Mouse (Mus musculus): Measurements from ENCODE around the gene Foxo4. TPM values are rescaled to one million over a fixed set of nuclear protein-coding genes. Genes with fewer than 3 reads are reported as not detected.

Gene Foxo4
- polyA plus RNA-seq (2016; fragmentation: Nextera tagmentation; extraction: Ambion mirVana), result 3.7 and 4.7 TPM in 2 replicates

- Histone ChIP-seq H3K27ac (peak within 1 kb of the TSS; percentile 89), H3K36me3 (peaks cover 19% of the 10 kb centered on the region), H3K4me3 (peak within 1 kb of the TSS; percentile 66), H3K27me3 (ENCODE audit: low read depth, poor library complexity, severe bottlenecking) (peaks cover 65% of the 10 kb centered on the region), H3K4me1 (peaks cover 6% of the 10 kb centered on the region; the same call in 1 of the 2 replicates), H3K9me3 (replicated peaks) (no peaks in the 10 kb centered on the region)
- WGBS, result 14% methylated on average over 47 of the region's 47 CpGs
- peak; percentile 83 for DNase-seq (ENCODE audit: low spot score)
Observed at GRCm38 (mm10) chrX:101253952-101254729, at the start of gene Foxo4. Foxo4 (plus strand) TSS chrX:101254528.

GRCm38 (mm10) chrX:101221834-101222795, 32.2 kb upstream of the Foxo4 start, which contains the start of gene Snx12:
Snx12 (minus strand) TSS chrX:101222563.
- Histone ChIP-seq H3K9me3 (replicated peaks) (no peaks in the 10 kb centered on the region), H3K36me3 (peaks cover 7% of the 10 kb centered on the region; the same call in 1 of the 2 replicates), H3K27ac (peak within 1 kb of the TSS; percentile 85), H3K27me3 (ENCODE audit: low read depth, poor library complexity, severe bottlenecking) (peaks cover 85% of the 10 kb centered on the region), H3K4me1 (no peaks in the 10 kb centered on the region), H3K4me3 (peak within 1 kb of the TSS; percentile 64)
- DNase-seq (ENCODE audit: low spot score), result peak; percentile 85
- WGBS, result 8% methylated on average over 55 of the region's 55 CpGs

GRCm38 (mm10) chrX:101222796-101223162, 31.5 kb upstream of the Foxo4 start:
- peak overlapping the region; percentile 85 for H3K27ac ChIP-seq
- H3K4me3 ChIP-seq, result peak overlapping the region; percentile 64
- WGBS, result 20% methylated on average over 7 of the region's 7 CpGs
- H3K4me1 ChIP-seq, result no peaks in the 10 kb centered on the region
- peaks cover 7% of the 10 kb centered on the region; the same call in 1 of the 2 replicates for H3K36me3 ChIP-seq
- DNase-seq (ENCODE audit: low spot score), result no peak
- H3K27me3 ChIP-seq (ENCODE audit: low read depth, poor library complexity, severe bottlenecking), result peaks cover 83% of the 10 kb centered on the region
- no peaks in the 10 kb centered on the region for H3K9me3 ChIP-seq (replicated peaks)

- Histone ChIP-seq H3K9me3 (replicated peaks) (no peaks in the 10 kb centered on the region), H3K4me3 (no peak overlapping the region), H3K27me3 (ENCODE audit: low read depth, poor library complexity, severe bottlenecking) (peaks cover 48% of the 10 kb centered on the region), H3K27ac (no peak overlapping the region), H3K4me1 (no peaks in the 10 kb centered on the region), H3K36me3 (no peaks in the 10 kb centered on the region)
- no peak for DNase-seq (ENCODE audit: low spot score)
- WGBS, result 30% methylated on average over 1 of the region's 1 CpGs
Observed at GRCm38 (mm10) chrX:101245011-101245410, 9.3 kb upstream of the Foxo4 start.

GRCm38 (mm10) chrX:101254740-101255139, 412 bp downstream of the Foxo4 start:
- peak overlapping the region; percentile 66 for H3K4me3 ChIP-seq
- peaks cover 12% of the 10 kb centered on the region for H3K4me1 ChIP-seq
- peaks cover 66% of the 10 kb centered on the region for H3K27me3 ChIP-seq (ENCODE audit: low read depth, poor library complexity, severe bottlenecking)
- WGBS, result 10% methylated on average over 26 of the region's 26 CpGs
- H3K36me3 ChIP-seq, result peaks cover 20% of the 10 kb centered on the region
- no peaks in the 10 kb centered on the region for H3K9me3 ChIP-seq (replicated peaks)
- H3K27ac ChIP-seq, result peak overlapping the region; percentile 89
- no peak for DNase-seq (ENCODE audit: low spot score)

- no peak for DNase-seq (ENCODE audit: low spot score)
- H3K4me1 ChIP-seq, result peaks cover 23% of the 10 kb centered on the region
- H3K4me3 ChIP-seq, result peak overlapping the region; percentile 66
- H3K36me3 ChIP-seq, result peaks cover 20% of the 10 kb centered on the region
- no peak overlapping the region for H3K27ac ChIP-seq
- 88% methylated on average over 13 of the region's 13 CpGs for WGBS
- peaks cover 83% of the 10 kb centered on the region for H3K27me3 ChIP-seq (ENCODE audit: low read depth, poor library complexity, severe bottlenecking)
- no peaks in the 10 kb centered on the region for H3K9me3 ChIP-seq (replicated peaks)
Observed at GRCm38 (mm10) chrX:101256603-101257002, 2.3 kb downstream of the Foxo4 start.

- WGBS, result 10% methylated on average over 8 of the region's 13 CpGs
- Histone ChIP-seq H3K36me3 (peaks cover 20% of the 10 kb centered on the region), H3K27ac (peak overlapping the region; percentile 86), H3K4me3 (0 out of 2 replicates have a peak overlapping the region, but pooled peaks have one; percentile 6), H3K9me3 (replicated peaks) (no peaks in the 10 kb centered on the region), H3K4me1 (peaks cover 33% of the 10 kb centered on the region), H3K27me3 (ENCODE audit: low read depth, poor library complexity, severe bottlenecking) (peaks cover 97% of the 10 kb centered on the region)
- peak; percentile 78 for DNase-seq (ENCODE audit: low spot score)
Observed at GRCm38 (mm10) chrX:101260441-101261325, 6.4 kb downstream of the Foxo4 start.

GRCm38 (mm10) chrX:101263892-101264291, 9.6 kb downstream of the Foxo4 start, which contains the start of gene Gm614:
Gm614 (minus strand) TSS chrX:101263992.
- peaks cover 3% of the 10 kb centered on the region for H3K36me3 ChIP-seq
- no peaks in the 10 kb centered on the region for H3K9me3 ChIP-seq (replicated peaks)
- H3K27me3 ChIP-seq (ENCODE audit: low read depth, poor library complexity, severe bottlenecking), result peaks cover 95% of the 10 kb centered on the region
- H3K4me1 ChIP-seq, result peaks cover 46% of the 10 kb centered on the region
- WGBS, result 94% methylated on average over 1 of the region's 1 CpGs
- H3K27ac ChIP-seq, result peak within 1 kb of the TSS; percentile 77
- no peak within 1 kb of the TSS for H3K4me3 ChIP-seq
- DNase-seq (ENCODE audit: low spot score), result no peak

DNA sequence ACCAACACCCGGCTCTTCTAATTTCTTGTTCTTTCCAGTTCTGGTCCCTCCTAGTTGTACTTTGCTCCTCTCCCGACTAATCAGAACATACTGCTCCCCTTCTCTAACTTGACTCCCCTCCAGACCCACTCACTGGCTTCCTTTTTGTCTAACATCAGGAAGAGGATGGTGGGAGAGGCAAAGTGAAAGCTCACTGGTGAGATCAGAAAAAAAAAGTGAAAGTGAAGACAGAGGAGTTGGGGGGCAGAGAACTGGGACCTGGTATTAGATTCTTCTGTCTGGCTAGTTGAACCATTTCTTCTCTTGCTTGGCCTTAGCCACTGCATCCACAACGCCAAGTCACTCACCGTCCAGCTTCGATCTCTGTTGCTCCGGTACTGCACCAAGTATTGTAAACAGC, 12.3 kb downstream of the Foxo4 start:
- H3K4me3 ChIP-seq, result no peak overlapping the region
- H3K27me3 ChIP-seq (ENCODE audit: low read depth, poor library complexity, severe bottlenecking), result peaks cover 89% of the 10 kb centered on the region
- WGBS, result 94% methylated on average over 6 of the region's 6 CpGs
- no peaks in the 10 kb centered on the region for H3K36me3 ChIP-seq
- DNase-seq (ENCODE audit: low spot score), result no peak
- no peak overlapping the region for H3K27ac ChIP-seq
- peaks cover 26% of the 10 kb centered on the region for H3K4me1 ChIP-seq
- H3K9me3 ChIP-seq (replicated peaks), result no peaks in the 10 kb centered on the region

GRCm38 (mm10) chrX:101268025-101268754, 13.9 kb downstream of the Foxo4 start, which contains the start of gene Il2rg:
Il2rg (minus strand) TSS chrX:101268255.
- DNase-seq (ENCODE audit: low spot score), result no peak
- Histone ChIP-seq H3K27ac (no peak within 1 kb of the TSS; the same call in 1 of the 2 replicates), H3K9me3 (replicated peaks) (no peaks in the 10 kb centered on the region), H3K4me1 (peaks cover 28% of the 10 kb centered on the region), H3K27me3 (ENCODE audit: low read depth, poor library complexity, severe bottlenecking) (peaks cover 87% of the 10 kb centered on the region), H3K36me3 (no peaks in the 10 kb centered on the region), H3K4me3 (no peak within 1 kb of the TSS)
- 82% methylated on average over 5 of the region's 5 CpGs for WGBS

GRCm38 (mm10) chrX:101268755-101269124, 14.4 kb downstream of the Foxo4 start, which contains the start of gene Gm20489:
Gm20489 (minus strand) TSS chrX:101269023.
- Histone ChIP-seq H3K27ac (no peak within 1 kb of the TSS; the same call in 1 of the 2 replicates), H3K4me3 (no peak within 1 kb of the TSS), H3K4me1 (peaks cover 32% of the 10 kb centered on the region), H3K9me3 (replicated peaks) (no peaks in the 10 kb centered on the region), H3K27me3 (ENCODE audit: low read depth, poor library complexity, severe bottlenecking) (peaks cover 87% of the 10 kb centered on the region), H3K36me3 (no peaks in the 10 kb centered on the region)
- WGBS, result 44% methylated on average over 3 of the region's 3 CpGs
- DNase-seq (ENCODE audit: low spot score), result no peak

Data from limb, embryonic 10.5 days (tissue).